Mouse (Mus musculus) megakaryocyte, embryonic 14.5 days (primary cell): ENCODE results near the gene C330007P06Rik. TPM values are rescaled to one million over a fixed set of nuclear protein-coding genes. Genes with fewer than 3 reads are reported as not detected.

ENCODE experiments used
- H3K27me3 ChIP-seq: replicated peaks from 2 replicates; pipeline ENCODE3; 2012; ENCODE audit warnings: inconsistent platforms
- H3K36me3 ChIP-seq: replicated peaks from 2 replicates; pipeline ENCODE3; 2012; ENCODE audit warnings: low read length, inconsistent platforms, mixed read lengths
- H3K4me1 ChIP-seq: 2 replicates; pipeline ENCODE4 v1.6.1; 2012; ENCODE audit warnings: inconsistent platforms
- H3K4me3 ChIP-seq: replicated peaks from 2 replicates; pipeline ENCODE3; 2012; ENCODE audit warnings: moderate library complexity, mild to moderate bottlenecking, inconsistent platforms
- H3K9me3 ChIP-seq: 2 replicates; pipeline ENCODE4 v1.6.1; 2012; ENCODE audit warnings: inconsistent platforms
- FLI1 ChIP-seq: IDR thresholded peaks from 2 replicates; pipeline ENCODE4 v1.6.1; 2012; ENCODE audit warnings: low read length, inconsistent platforms, mixed read lengths
- GATA1 ChIP-seq: IDR thresholded peaks from 3 replicates; pipeline ENCODE4 v1.6.1; 2012; ENCODE audit warnings: mixed read lengths, low read length, inconsistent platforms, borderline replicate concordance
- polyA plus RNA-seq: library from polyadenylated mRNA; stranded (reverse); fragments of >175 nt; gene quantifications from 2 replicates; pipeline ENCODE4 v1.2.3, GENCODE M21; 2012; ENCODE audit warnings: low replicate concordance; ENCODE audit not compliant: insufficient read depth

Gene C330007P06Rik
- polyA plus RNA-seq, 1 experiment = 0.46 TPM

GRCm38 (mm10) chrX:36816368-36816899 is 57.5 kb downstream of the C330007P06Rik start:
- no peak for TF ChIP-seq GATA1
- TF ChIP-seq FLI1 = no peak
- Histone ChIP-seq H3K9me3 (no peaks in the 10 kb centered on the region), H3K4me3 (no peak overlapping the region), H3K27me3 (peaks cover 4% of the 10 kb centered on the region), H3K4me1 (no peaks in the 10 kb centered on the region; the same call in 1 of the 2 replicates), H3K36me3 (no peaks in the 10 kb centered on the region)

GRCm38 (mm10) chrX:36815439-36815838 is 58.5 kb downstream of the C330007P06Rik start:
- Histone ChIP-seq H3K9me3 (no peaks in the 10 kb centered on the region), H3K27me3 (peaks cover 4% of the 10 kb centered on the region)
- TF ChIP-seq FLI1 (no peak), GATA1 (no peak)

GRCm38 (mm10) chrX:36815022-36815421 is 58.9 kb downstream of the C330007P06Rik start:
- Histone ChIP-seq H3K36me3 (no peaks in the 10 kb centered on the region), H3K4me3 (no peak overlapping the region), H3K9me3 (no peaks in the 10 kb centered on the region), H3K27me3 (peaks cover 4% of the 10 kb centered on the region), H3K4me1 (peaks cover 4% of the 10 kb centered on the region; the same call in 1 of the 2 replicates)
- TF ChIP-seq FLI1 (no peak), GATA1 (no peak)

More at GRCm38 (mm10) chrX:36815439-36815838, 58.5 kb downstream of the C330007P06Rik start:
- H3K4me3 ChIP-seq = no peak overlapping the region
- H3K36me3 ChIP-seq = no peaks in the 10 kb centered on the region
- peaks cover 4% of the 10 kb centered on the region; the same call in 1 of the 2 replicates for H3K4me1 ChIP-seq

- peaks cover 4% of the 10 kb centered on the region; the same call in 1 of the 2 replicates for H3K4me1 ChIP-seq
- TF ChIP-seq GATA1 (no peak), FLI1 (no peak)
These were observed 59.6 kb downstream of the C330007P06Rik start for GRCm38 (mm10) chrX:36814161-36814836.

GRCm38 (mm10) chrX:36811377-36811776 is 62.5 kb downstream of the C330007P06Rik start:
- peaks cover 13% of the 10 kb centered on the region for H3K4me1 ChIP-seq
- peaks cover 2% of the 10 kb centered on the region for H3K27me3 ChIP-seq
- no peak for TF ChIP-seq FLI1
- no peak for TF ChIP-seq GATA1
- no peaks in the 10 kb centered on the region for H3K36me3 ChIP-seq
- H3K4me3 ChIP-seq = no peak overlapping the region
- no peaks in the 10 kb centered on the region for H3K9me3 ChIP-seq

More at GRCm38 (mm10) chrX:36814161-36814836, 59.6 kb downstream of the C330007P06Rik start:
- H3K4me3 ChIP-seq = no peak overlapping the region
- H3K27me3 ChIP-seq = peaks cover 4% of the 10 kb centered on the region
- H3K36me3 ChIP-seq = no peaks in the 10 kb centered on the region
- no peaks in the 10 kb centered on the region for H3K9me3 ChIP-seq

- peaks cover 13% of the 10 kb centered on the region for H3K4me1 ChIP-seq
- peak overlapping the region; percentile 91 for H3K4me3 ChIP-seq
These were observed 65.6 kb downstream of the C330007P06Rik start for GRCm38 (mm10) chrX:36808318-36808683.

GRCm38 (mm10) chrX:36807360-36808317 is 66.3 kb downstream of the C330007P06Rik start:
- no peak for TF ChIP-seq FLI1
- no peak for TF ChIP-seq GATA1
- Histone ChIP-seq H3K9me3 (no peaks in the 10 kb centered on the region), H3K36me3 (no peaks in the 10 kb centered on the region), H3K27me3 (peaks cover 2% of the 10 kb centered on the region), H3K4me3 (peak overlapping the region; percentile 91), H3K4me1 (peaks cover 19% of the 10 kb centered on the region)

More at GRCm38 (mm10) chrX:36808318-36808683, 65.6 kb downstream of the C330007P06Rik start:
- no peaks in the 10 kb centered on the region for H3K36me3 ChIP-seq
- peaks cover 2% of the 10 kb centered on the region for H3K27me3 ChIP-seq
- H3K9me3 ChIP-seq = no peaks in the 10 kb centered on the region
- TF ChIP-seq FLI1 = no peak
- no peak for TF ChIP-seq GATA1

- Histone ChIP-seq H3K36me3 (no peaks in the 10 kb centered on the region), H3K4me3 (no peak overlapping the region), H3K9me3 (no peaks in the 10 kb centered on the region), H3K27me3 (no peaks in the 10 kb centered on the region), H3K4me1 (peaks cover 15% of the 10 kb centered on the region)
- TF ChIP-seq GATA1 (no peak), FLI1 (no peak)
These were observed 68.3 kb downstream of the C330007P06Rik start for GRCm38 (mm10) chrX:36805466-36806235.

- H3K4me1 ChIP-seq = peaks cover 15% of the 10 kb centered on the region
- H3K4me3 ChIP-seq = no peak overlapping the region
- no peaks in the 10 kb centered on the region for H3K27me3 ChIP-seq
- no peaks in the 10 kb centered on the region for H3K36me3 ChIP-seq
- no peak for TF ChIP-seq GATA1
- no peak for TF ChIP-seq FLI1
- H3K9me3 ChIP-seq = no peaks in the 10 kb centered on the region
These were observed 69.7 kb downstream of the C330007P06Rik start for GRCm38 (mm10) chrX:36804196-36804595.
